Mouse (Mus musculus): ENCODE measurements around the gene Hcn3. TPM values are rescaled to one million over a fixed set of nuclear protein-coding genes. Genes with fewer than 3 reads are reported as not detected.
A peak's percentile ranks its signal among the peaks of the same experiment; 100 is the strongest.
"Not testable (repeated sequence)": the region's sequence is repeated elsewhere in the genome, so short reads cannot be mapped to it uniquely, and the experiment has no call there.

The Hcn3 gene
- polyA plus RNA-seq, 1 experiment from 2014 or later = 1.4 TPM

DNA sequence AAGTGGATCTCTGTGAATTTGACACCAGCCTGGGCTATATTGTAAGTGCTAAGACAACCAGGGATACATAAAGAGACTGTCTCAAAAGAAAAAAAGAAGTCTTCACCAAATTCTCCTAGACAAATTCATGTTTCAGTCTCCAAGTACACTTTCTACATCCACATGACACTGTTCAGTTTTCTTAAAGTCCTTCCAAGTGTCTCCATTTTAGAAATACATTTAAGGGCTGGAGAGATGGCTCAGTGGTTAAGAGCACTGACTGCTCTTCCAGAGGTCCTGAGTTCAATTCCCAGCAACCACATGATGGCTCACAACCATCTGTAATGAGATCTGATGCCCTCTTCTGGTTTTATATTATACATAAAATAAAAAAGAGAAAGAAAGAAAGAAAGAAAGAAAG, 1.2 kb upstream of the Hcn3 start:
- DNase-seq (ENCODE audit: low spot score); H3K4me2 ChIP-seq (ENCODE audit: low read depth, low read length); H3K36me3 ChIP-seq (ENCODE audit: control insufficient read depth, insufficient read depth, low read length); H3K9ac ChIP-seq (ENCODE audit: low read depth, low read length); H3K4me3 ChIP-seq (ENCODE audit: low read depth, low read length); ATAC-seq (ENCODE audit: low read depth); H3K27ac ChIP-seq (replicated peaks; ENCODE audit: low read depth, low read length); H3K9me3 ChIP-seq (ENCODE audit: control insufficient read depth, low read length): not testable (repeated sequence)
- peaks cover 25% of the 10 kb centered on the region for H3K4me1 ChIP-seq (ENCODE audit: control insufficient read depth, insufficient read depth, low read length)
- H3K27me3 ChIP-seq (replicated peaks; ENCODE audit: control insufficient read depth, insufficient read depth, low read length) = peaks cover 10% of the 10 kb centered on the region

DNA sequence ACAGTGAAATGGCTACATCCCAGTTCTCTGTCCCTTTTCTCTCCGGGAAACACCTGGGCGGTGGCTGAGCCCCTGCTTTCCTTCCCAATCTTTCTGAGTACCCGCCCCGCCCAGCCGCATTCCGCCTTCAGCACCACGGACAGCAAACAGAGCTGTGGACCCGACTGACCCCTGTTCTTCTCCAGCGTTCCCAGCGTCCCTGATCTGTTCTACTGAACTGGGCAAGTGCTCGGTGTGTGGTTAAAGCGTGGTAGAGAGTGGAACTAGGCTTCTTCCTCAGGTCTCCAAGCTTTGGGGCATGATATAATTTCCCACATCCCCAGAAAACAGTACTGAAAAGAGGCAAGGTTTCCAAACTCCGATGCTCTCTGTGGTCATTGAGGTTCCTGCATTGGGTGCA, 785 bp downstream of the Hcn3 start:
- Histone ChIP-seq H3K36me3 (ENCODE audit: control insufficient read depth, insufficient read depth, low read length) (no peaks in the 10 kb centered on the region), H3K9me3 (ENCODE audit: control insufficient read depth, low read length) (no peaks in the 10 kb centered on the region), H3K4me3 (ENCODE audit: low read depth, low read length) (peak overlapping the region; percentile 63), H3K27ac (replicated peaks; ENCODE audit: low read depth, low read length) (no peak overlapping the region), H3K4me2 (ENCODE audit: low read depth, low read length) (peak overlapping the region; percentile 98), H3K9ac (ENCODE audit: low read depth, low read length) (peak overlapping the region; percentile 64; the same call in 1 of the 2 replicates), H3K27me3 (replicated peaks; ENCODE audit: control insufficient read depth, insufficient read depth, low read length) (peaks cover 10% of the 10 kb centered on the region), H3K4me1 (ENCODE audit: control insufficient read depth, insufficient read depth, low read length) (peaks cover 20% of the 10 kb centered on the region)
- WGBS = 2% methylated on average over 13 of the region's 13 CpGs
- ATAC-seq (ENCODE audit: low read depth) (no peak), DNase-seq (ENCODE audit: low spot score) (peak; percentile 46)

DNA sequence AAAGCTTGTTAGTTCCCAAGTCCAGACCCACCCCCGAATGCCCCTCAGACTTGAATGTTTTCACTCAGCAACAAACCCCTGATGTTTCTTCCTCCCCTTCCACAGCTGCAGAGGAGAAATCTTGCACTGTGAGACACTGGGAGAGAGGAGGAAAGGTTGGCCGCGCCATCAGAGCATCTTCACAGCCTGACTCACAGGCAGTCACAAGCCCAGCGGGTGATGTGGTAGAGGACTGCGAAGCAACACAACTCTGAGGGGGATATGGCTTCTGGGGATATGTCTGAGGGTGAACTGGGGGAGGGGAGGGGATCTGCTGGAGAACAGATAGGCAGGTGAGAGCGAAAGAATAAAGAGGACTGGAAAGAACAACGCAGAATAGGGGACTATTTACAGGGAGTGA, 1.3 kb downstream of the Hcn3 start:
- DNase-seq (ENCODE audit: low spot score) (no peak), ATAC-seq (ENCODE audit: low read depth) (no peak)
- H3K27ac ChIP-seq (replicated peaks; ENCODE audit: low read depth, low read length) = no peak overlapping the region
- peaks cover 15% of the 10 kb centered on the region for H3K4me1 ChIP-seq (ENCODE audit: control insufficient read depth, insufficient read depth, low read length)
- H3K36me3 ChIP-seq (ENCODE audit: control insufficient read depth, insufficient read depth, low read length) = no peaks in the 10 kb centered on the region
- 22% methylated on average over 7 of the region's 7 CpGs for WGBS
- H3K27me3 ChIP-seq (replicated peaks; ENCODE audit: control insufficient read depth, insufficient read depth, low read length) = peaks cover 10% of the 10 kb centered on the region
- no peak overlapping the region for H3K9ac ChIP-seq (ENCODE audit: low read depth, low read length)
- H3K4me3 ChIP-seq (ENCODE audit: low read depth, low read length) = peak overlapping the region; percentile 63; the same call in 1 of the 2 replicates
- H3K9me3 ChIP-seq (ENCODE audit: control insufficient read depth, low read length) = no peaks in the 10 kb centered on the region
- H3K4me2 ChIP-seq (ENCODE audit: low read depth, low read length) = peak overlapping the region; percentile 98; the same call in 1 of the 2 replicates

DNA sequence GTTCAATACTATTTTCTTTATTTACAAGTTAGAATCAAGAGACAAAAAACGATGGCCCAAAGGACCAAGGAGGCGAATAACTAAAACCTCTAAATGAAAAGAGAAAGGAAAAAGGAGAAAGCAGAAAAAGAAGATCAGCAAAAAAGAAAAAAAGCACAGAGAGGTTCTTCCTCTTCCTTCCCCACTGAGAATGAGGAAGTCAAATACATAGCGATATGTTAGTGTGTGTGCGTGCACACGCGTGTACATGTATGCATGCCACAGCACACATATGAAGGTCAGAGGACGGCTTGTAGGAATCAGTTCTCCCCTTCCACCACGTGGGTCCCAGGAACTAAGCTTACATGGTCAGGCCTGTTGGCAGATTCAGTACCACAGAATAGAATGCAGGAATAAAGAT, 3.0 kb downstream of the Hcn3 start:
- ATAC-seq (ENCODE audit: low read depth) (no peak), DNase-seq (ENCODE audit: low spot score) (no peak)
- Histone ChIP-seq H3K4me1 (ENCODE audit: control insufficient read depth, insufficient read depth, low read length) (peaks cover 15% of the 10 kb centered on the region), H3K9ac (ENCODE audit: low read depth, low read length) (no peak overlapping the region), H3K9me3 (ENCODE audit: control insufficient read depth, low read length) (no peaks in the 10 kb centered on the region), H3K27ac (replicated peaks; ENCODE audit: low read depth, low read length) (no peak overlapping the region), H3K4me2 (ENCODE audit: low read depth, low read length) (no peak overlapping the region), H3K36me3 (ENCODE audit: control insufficient read depth, insufficient read depth, low read length) (no peaks in the 10 kb centered on the region), H3K27me3 (replicated peaks; ENCODE audit: control insufficient read depth, insufficient read depth, low read length) (peaks cover 10% of the 10 kb centered on the region), H3K4me3 (ENCODE audit: low read depth, low read length) (no peak overlapping the region)
- WGBS = 86% methylated on average over 8 of the region's 8 CpGs

DNA sequence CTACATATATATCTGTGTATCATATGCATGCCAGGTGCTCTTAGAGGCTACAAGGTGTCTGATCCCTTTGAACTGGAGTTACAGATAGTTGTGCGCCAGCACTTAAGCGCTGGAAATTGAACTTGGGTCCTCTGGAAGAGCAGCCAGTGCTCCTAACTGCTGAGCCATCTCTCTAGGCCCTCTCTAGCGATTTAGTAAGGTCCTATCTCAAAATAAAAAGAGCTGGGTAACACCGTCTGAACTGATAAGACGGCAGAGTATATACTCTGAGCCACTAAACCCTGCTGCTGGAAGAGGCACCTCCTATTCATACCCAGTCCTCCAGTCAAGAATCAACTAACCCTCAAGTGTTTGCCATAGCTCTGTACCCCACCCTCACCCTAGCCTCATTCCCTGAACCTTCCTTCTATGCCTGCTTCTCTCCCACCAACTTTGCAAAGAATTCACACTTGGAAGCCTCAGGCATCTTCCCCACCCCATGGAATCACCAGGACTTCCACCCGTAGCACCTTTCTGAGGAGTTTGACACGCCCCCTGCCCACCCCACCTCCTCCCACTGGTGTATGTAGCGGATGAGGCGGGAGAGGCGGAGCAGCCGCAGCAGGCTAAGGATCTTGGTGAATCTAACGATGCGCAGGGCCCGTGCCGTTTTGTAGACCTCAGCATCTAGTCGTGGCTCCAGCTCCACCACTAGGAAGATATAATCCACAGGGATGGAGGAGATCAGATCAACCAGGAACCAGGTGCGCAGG, 7.7 kb downstream of the Hcn3 start:
- Histone ChIP-seq H3K27ac (replicated peaks; ENCODE audit: low read depth, low read length) (no peak overlapping the region), H3K36me3 (ENCODE audit: control insufficient read depth, insufficient read depth, low read length) (no peaks in the 10 kb centered on the region), H3K9ac (ENCODE audit: low read depth, low read length) (no peak overlapping the region), H3K9me3 (ENCODE audit: control insufficient read depth, low read length) (no peaks in the 10 kb centered on the region), H3K4me1 (ENCODE audit: control insufficient read depth, insufficient read depth, low read length) (peaks cover 5% of the 10 kb centered on the region; the same call in 1 of the 2 replicates), H3K4me2 (ENCODE audit: low read depth, low read length) (no peak overlapping the region), H3K4me3 (ENCODE audit: low read depth, low read length) (no peak overlapping the region), H3K27me3 (replicated peaks; ENCODE audit: control insufficient read depth, insufficient read depth, low read length) (0 out of 2 replicates have a peak, but pooled peaks cover 19% of the 10 kb centered on the region)
- ATAC-seq (ENCODE audit: low read depth) (no peak), DNase-seq (ENCODE audit: low spot score) (no peak)
- WGBS = 73% methylated on average over 17 of the region's 17 CpGs

DNA sequence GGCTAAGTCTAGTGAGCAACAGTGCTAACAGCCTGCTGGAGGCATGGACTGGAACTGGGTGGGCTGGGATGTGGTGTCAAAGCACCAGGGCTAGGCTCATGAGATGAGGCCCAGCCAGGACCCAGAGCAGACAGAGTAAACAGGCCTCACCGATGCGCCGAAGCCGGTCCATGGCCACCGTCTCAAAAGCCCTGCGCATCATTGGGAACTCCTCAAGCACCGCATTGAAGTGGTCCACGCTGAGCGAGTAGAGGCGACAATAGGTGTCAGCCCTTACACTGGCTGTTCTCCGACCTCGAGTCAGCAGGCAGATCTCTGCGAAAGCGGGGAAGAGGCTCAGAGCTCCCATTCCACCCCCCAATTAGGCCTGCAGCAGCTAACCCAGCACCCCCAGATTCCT, 11.4 kb downstream of the Hcn3 start:
- Histone ChIP-seq H3K9me3 (ENCODE audit: control insufficient read depth, low read length) (no peaks in the 10 kb centered on the region), H3K4me2 (ENCODE audit: low read depth, low read length) (no peak overlapping the region), H3K9ac (ENCODE audit: low read depth, low read length) (no peak overlapping the region), H3K27ac (replicated peaks; ENCODE audit: low read depth, low read length) (no peak overlapping the region), H3K4me1 (ENCODE audit: control insufficient read depth, insufficient read depth, low read length) (peaks cover 5% of the 10 kb centered on the region; the same call in 1 of the 2 replicates), H3K4me3 (ENCODE audit: low read depth, low read length) (no peak overlapping the region), H3K27me3 (replicated peaks; ENCODE audit: control insufficient read depth, insufficient read depth, low read length) (peaks cover 31% of the 10 kb centered on the region; the same call in 1 of the 2 replicates), H3K36me3 (ENCODE audit: control insufficient read depth, insufficient read depth, low read length) (no peaks in the 10 kb centered on the region)
- no peak for ATAC-seq (ENCODE audit: low read depth)
- 66% methylated on average over 14 of the region's 14 CpGs for WGBS
- DNase-seq (ENCODE audit: low spot score) = no peak

DNA sequence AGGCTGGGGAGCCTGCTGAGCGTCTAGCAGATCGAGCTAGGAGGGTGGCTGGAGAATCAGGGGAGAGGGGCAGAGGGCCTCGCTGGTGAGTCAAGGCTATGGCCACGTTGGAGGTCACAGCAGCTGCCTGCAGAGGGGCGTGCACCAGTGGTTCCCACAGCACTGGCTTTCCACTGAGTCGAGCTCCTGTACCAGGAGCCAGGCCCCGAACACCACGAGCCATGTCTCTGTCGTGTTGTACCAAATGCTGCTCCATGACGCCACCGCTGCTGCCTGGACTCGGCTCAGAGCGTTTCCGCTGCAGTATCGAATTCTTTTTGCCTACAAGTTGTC, 12.1 kb downstream of the Hcn3 start:
- H3K4me2 ChIP-seq (ENCODE audit: low read depth, low read length) = peak overlapping the region; percentile 57
- ATAC-seq (ENCODE audit: low read depth) = peak; percentile 34
- DNase-seq (ENCODE audit: low spot score) = no peak
- H3K9ac ChIP-seq (ENCODE audit: low read depth, low read length) = peak overlapping the region; percentile 51; the same call in 1 of the 2 replicates
- no peaks in the 10 kb centered on the region for H3K36me3 ChIP-seq (ENCODE audit: control insufficient read depth, insufficient read depth, low read length)
- H3K4me3 ChIP-seq (ENCODE audit: low read depth, low read length) = peak overlapping the region; percentile 31
- peaks cover 5% of the 10 kb centered on the region; the same call in 1 of the 2 replicates for H3K4me1 ChIP-seq (ENCODE audit: control insufficient read depth, insufficient read depth, low read length)
- H3K9me3 ChIP-seq (ENCODE audit: control insufficient read depth, low read length) = no peaks in the 10 kb centered on the region
- 6% methylated on average over 10 of the region's 15 CpGs for WGBS
- no peak overlapping the region for H3K27ac ChIP-seq (replicated peaks; ENCODE audit: low read depth, low read length)
- H3K27me3 ChIP-seq (replicated peaks; ENCODE audit: control insufficient read depth, insufficient read depth, low read length) = peaks cover 31% of the 10 kb centered on the region; the same call in 1 of the 2 replicates

DNA sequence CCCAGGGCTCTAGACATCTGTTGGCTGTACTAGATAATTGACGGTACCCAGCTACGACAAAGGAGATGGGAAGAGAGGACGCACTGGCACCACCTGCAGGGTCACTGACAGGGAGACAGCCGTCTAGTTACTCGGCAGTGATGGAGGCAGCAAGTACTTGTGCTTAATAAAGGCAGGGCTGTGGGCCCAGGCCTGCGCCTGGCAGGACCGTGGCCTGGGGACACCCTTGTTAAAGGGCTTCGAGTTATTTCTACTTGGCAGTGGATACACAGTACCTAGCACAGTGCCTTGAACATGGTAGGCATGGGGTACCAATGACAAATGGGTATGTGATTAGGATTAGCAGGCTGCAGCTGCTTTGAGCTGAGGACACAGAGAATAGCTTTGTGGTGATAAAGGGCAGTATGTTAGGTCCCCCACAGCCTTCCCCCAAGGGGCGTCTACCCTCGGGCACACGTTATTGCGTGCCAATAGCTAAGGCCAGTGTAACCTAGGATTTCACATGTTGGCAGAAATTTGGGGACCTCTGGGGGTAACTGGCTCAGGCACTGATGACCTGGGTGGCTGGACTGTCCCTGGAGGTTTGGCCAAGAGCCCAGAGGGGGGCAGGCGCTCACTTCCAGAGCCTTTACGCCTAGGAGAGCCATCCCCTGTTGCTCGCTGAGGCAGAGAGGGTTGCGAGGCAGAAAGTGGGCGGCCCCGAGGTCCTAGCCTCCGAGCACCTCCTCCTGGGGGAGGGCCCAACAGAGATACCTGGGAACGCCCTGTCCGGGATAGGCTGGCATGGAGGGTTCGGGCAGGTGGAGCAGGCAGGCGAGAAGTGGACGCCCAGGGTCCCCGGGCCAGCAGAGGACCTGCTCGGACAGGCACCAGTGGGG, 12.7 kb downstream of the Hcn3 start:
- peak; percentile 85 for ATAC-seq (ENCODE audit: low read depth)
- Histone ChIP-seq H3K4me2 (ENCODE audit: low read depth, low read length) (peak overlapping the region; percentile 57), H3K27me3 (replicated peaks; ENCODE audit: control insufficient read depth, insufficient read depth, low read length) (peaks cover 31% of the 10 kb centered on the region; the same call in 1 of the 2 replicates), H3K4me3 (ENCODE audit: low read depth, low read length) (peak overlapping the region; percentile 31), H3K27ac (replicated peaks; ENCODE audit: low read depth, low read length) (no peak overlapping the region), H3K9ac (ENCODE audit: low read depth, low read length) (peak overlapping the region; percentile 51; the same call in 1 of the 2 replicates), H3K4me1 (ENCODE audit: control insufficient read depth, insufficient read depth, low read length) (peaks cover 5% of the 10 kb centered on the region; the same call in 1 of the 2 replicates), H3K36me3 (ENCODE audit: control insufficient read depth, insufficient read depth, low read length) (no peaks in the 10 kb centered on the region), H3K9me3 (ENCODE audit: control insufficient read depth, low read length) (no peaks in the 10 kb centered on the region)
- no peak for DNase-seq (ENCODE audit: low spot score)
- 24% methylated on average over 23 of the region's 26 CpGs for WGBS

Measured in embryonic facial prominence, embryonic 14.5 days (tissue).